Mouse (Mus musculus) small intestine, adult 10 weeks (tissue): Measurements from ENCODE around the gene Nuf2. TPM values are rescaled to one million over a fixed set of nuclear protein-coding genes. Genes with fewer than 3 reads are reported as not detected.

Experiments
- polyA plus RNA-seq: library from polyadenylated mRNA; stranded (reverse); fragments of 350-450 nt; fragmentation: Illumina TruSeq; extraction: RNeasy Lipid Tissue Mini Kit (QIAGEN cat#74804); gene quantifications from one replicate; pipeline ENCODE4 v1.2.3, GENCODE M21; 2014; ENCODE audit warnings: low replicate concordance

Gene Nuf2
- 30.4 TPM for polyA plus RNA-seq

GRCm38 (mm10) chr1:169530876-169531701 lies at the start of gene Nuf2:
Nuf2 (minus strand) TSS chr1:169531464.

Other genes starting within 250 kb of the Nuf2 start
- 359 TPM for gene Rgs5, start 124.0 kb upstream of the Nuf2 start, polyA plus RNA-seq
- 8.5 TPM for gene Rgs4, start 216.2 kb upstream of the Nuf2 start, polyA plus RNA-seq